Mouse (Mus musculus) heart, adult 9 months (tissue): Measurements from ENCODE around the gene Fam126a.

Experiments used
- DNase-seq, 2 experiments: peaks; one replicate each; pipeline ENCODE4 v3.0.0; 2022; ENCODE audit warnings: low spot score in 2 of 2

The Fam126a gene

DNA sequence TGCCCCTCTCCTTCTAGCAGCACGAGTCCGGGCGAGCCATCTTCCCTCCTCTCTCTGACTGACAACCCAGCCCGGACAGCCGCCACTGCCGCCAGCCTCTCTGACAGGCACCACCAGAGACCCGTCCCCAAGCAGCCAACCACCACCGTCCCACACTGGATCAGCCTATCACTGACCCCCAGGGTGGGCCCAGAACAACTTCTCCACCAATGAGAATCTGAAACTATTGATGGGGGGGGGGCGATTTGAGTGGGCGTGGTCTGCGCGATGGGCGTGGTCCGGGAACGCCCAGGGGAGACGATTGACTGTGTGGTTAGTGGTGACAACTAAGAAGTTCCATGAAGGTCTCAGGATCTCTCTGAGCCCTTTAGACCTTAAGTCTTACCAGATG lies at the start of gene Fam126a:
Gene Fam126a (minus strand): TSS at position 112 of the 391 bp plus-strand sequence.
- peak; percentile 95 to 97 for DNase-seq

DNA sequence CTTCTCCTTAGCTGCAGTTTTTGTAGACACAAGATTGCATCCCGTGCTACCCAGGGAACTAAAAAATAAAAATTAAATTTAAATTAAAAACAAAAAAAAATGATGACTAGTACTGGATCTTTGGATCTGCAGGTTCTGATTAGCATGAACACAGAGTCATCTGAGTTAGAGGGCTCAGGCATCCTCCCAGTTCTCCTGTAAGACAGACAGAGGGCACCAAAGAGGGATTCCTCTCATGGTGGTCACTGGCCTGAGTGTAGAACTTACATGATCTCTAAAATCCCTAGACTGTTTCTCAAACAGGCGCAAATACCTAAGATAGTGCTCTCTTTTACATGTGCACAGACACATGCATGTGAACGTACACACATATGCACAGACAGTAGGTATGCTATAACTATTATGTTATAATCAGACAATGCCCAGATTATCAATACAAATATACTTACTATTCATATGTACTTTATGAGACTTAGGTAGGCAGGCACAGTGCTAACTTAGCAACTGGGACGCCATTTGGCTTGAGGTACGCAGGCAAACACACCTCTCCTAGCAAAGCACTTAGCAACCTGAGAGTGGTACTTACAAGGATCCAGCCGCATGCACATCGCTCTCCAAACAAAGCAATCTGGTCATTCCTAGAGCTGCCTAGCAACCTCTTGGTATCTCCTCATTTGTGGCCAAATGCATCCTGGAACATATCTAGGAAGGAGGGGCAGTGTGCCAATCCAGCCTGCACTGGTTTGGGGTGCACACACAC lies 48.1 kb upstream of the Fam126a start:
- no peak for DNase-seq

DNA sequence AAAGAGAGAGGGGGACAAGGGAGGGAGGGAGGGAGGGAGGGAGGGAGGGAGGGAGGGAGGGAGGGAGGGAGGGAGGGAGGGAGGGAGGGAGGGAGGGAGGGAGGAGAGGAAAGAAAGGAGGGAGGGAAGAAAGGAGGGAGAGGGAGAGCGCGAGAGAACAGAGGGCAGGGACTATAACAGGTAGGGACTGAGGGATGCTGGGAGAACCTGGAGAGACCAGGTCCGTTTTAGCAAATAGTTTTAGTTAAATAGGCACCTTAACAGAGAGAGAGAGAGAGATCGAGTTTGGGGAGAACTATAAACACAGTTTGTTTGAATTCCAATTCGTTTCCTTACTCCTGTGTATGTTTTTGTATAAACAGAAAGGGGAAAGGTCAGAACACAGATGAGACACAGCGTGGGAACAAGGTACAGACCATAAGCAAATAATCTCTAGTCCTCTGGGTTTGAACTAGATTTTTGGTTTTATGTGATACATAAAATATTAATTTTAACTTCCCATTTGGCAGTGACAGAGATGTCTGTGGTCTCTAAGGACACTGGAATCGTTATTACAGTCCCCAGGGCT lies 47.3 kb upstream of the Fam126a start:
- no peak for DNase-seq

DNA sequence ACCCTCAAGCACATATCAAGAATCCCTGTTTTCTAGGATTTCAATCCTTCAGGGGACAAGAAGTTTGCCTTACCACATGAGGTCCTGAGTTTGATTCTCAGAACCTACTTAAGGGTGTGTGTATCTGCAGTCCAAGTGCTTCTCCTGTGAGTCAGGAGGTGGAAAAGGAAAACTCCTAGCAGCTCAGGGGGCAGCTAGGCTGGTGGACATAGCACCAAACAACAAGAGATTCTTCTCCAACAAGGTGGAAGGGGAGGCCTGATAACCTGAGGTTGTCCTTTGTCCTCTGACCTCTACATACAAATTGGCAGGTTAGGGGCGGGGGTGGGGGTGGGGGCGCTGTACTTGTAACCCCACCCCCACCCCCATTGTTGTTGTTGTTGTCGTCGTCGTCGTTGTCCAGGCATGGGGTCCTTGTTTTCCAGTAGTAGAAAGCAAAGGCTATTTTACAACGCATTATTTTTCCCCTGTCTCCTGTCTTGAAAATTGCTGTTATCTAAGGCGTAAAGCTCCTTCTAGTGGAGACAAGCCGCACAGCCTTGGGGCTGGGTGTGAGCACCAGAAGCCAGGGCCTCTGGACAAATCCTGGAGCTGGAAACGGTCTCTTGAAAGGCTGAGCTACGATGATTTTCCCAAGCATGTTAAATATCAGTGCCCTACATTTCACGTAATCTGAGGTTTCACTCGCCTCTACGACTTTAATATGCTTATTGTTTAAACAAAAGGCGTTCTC lies 46.7 kb upstream of the Fam126a start:
- peak; percentile 73 to 80 for DNase-seq

DNA sequence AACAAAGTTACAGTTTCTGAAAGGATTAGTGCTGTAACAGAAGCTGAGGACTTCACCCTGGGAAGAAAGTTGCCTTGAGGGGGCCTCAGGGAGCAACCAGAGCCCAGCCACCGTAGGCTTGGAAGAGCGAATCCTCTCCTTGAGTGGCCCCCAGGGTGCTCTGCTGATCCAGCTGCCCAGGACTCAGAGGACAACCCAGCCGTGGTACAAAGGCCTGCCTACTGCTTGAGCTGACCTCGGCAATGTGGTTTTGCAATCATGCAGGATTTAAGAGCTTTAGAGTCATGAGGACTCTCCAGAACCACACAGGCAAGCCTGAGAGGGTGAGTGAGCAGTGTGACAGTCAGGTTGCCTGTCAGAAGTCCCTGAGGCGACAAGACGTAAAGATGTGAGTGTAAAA lies 41.5 kb upstream of the Fam126a start:
- DNase-seq, result no peak

DNA sequence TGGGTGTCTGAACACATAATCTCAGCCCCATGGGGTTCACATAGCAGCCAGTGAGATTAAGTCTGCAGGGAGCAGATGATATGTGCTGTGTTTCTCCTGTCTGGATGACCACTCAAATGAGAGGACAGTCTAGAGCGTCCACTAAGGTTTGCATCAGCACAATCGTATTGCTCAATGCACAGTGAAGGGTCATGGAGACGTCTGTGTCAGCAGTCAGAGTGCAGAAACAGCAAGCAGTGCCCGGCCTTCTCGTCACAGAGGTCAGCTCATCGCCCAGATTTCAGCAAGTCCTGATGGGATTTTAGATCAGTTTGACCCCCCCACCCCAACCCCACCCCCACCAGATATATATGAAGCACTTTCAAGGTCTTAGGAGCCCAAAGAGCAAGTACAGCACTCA lies 38.5 kb upstream of the Fam126a start:
- DNase-seq, result no peak

DNA sequence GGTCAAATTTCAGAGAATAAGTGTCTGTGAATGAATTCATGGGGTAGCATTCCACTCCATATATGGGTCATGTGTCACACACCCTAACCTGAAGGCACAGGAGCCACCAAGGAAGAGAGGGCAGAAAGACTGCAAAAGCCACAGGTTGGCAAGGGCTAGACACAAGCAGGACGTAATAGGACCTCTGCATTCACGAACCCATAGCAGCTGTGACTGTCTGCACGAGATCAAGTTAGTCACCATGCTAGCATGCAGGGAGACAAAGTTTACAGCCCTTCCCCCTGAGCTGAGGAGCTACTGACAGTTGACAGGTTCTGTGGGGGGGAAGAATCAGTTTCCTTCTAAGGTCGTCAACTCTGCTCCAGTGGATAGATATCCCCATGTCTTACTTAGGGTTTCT lies 33.1 kb upstream of the Fam126a start:
- DNase-seq, result no peak

DNA sequence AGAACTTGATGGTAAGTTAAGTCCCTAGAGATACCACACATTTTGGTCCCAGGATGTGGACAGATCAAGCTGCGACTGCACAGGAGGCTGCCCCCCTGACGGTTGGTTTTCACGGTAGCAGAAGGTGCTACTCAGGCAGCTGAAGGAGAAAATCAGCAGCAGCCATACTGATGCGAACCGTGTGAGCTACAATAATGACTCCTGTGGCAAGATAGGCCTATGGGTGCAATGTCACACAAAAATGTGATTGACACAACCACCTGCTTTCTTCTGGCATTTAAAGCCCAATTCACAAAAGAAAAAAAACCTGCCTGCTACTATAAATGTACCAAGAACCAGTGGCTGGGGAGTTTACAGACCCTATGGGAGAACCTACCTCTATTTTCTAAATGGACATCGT lies 32.5 kb upstream of the Fam126a start:
- no peak for DNase-seq

DNA sequence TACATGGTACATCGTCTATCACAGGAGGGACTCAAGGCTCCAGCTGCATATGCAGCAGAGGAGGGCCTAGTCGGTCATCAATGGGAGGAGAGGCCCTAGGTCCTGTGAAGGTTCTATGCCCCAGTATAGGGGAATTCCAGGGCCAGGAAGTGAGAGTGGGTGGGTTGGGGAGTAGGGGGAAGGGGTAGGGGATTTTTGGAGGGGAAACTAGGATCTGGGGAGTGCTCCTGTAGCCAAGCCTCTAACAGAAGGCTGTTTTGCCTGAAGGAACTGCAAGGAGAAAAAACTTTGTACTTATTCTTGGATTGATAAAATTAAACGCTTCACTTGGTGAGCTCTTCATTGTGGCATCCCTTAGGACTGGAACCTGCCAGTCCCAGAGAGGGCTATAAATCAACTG lies 30.5 kb upstream of the Fam126a start:
- no peak for DNase-seq

DNA sequence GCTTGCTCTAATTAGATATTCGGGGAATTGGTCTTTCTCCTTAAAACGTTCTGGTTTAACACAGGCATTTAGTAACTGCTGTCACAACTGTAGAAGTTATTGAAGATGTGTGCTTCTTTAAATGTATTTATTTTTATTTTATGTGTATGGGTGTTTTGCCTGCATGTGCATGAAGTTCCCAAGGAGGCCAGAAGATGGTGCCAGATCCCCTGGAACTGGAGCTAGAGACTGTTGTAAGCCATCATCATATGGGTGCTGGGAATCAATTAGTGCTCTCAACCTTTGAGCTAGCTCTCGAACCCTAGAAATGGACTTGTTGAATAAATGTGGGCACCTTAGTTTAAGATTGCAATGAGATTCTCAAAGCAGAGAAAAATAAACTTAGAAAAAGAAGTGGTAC lies 27.1 kb upstream of the Fam126a start:
- DNase-seq, result no peak

DNA sequence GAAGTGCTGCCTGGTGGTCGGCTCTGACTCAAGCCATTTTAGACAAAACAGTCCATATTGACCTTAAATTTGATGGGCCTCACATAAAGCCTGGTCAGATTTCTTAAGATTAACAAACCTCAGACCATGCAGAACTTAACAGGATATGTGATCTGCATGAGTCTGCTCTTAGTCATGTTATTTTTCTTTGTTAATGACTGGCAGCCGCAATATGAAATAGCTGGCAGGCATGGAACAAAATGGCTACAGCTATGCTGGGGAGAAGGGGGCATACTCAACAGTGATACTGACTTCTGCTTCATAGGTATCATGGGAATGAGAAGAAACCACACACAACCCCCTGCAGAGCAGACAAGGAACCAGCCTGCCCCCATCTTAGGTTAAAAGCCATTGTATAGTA lies 26.4 kb upstream of the Fam126a start:
- no peak for DNase-seq

DNA sequence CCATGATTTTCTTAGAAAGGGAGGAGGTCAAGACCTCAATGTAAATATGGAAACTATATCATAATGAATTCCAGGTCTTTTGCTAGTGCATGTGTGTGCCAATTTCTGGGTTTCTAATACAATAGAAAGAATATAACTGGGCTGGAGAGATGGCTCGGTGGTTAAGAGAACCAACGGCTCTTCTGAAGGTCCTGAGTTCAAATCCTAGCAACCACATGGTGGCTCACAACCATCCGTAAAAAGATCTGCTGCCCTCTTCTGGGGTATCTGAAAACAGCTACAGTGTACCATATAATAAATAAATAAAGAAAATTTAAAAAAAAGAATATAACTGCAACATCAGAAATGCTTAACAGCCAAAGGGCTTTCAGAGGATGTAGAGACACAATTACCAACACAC lies 23.9 kb upstream of the Fam126a start:
- no peak for DNase-seq

DNA sequence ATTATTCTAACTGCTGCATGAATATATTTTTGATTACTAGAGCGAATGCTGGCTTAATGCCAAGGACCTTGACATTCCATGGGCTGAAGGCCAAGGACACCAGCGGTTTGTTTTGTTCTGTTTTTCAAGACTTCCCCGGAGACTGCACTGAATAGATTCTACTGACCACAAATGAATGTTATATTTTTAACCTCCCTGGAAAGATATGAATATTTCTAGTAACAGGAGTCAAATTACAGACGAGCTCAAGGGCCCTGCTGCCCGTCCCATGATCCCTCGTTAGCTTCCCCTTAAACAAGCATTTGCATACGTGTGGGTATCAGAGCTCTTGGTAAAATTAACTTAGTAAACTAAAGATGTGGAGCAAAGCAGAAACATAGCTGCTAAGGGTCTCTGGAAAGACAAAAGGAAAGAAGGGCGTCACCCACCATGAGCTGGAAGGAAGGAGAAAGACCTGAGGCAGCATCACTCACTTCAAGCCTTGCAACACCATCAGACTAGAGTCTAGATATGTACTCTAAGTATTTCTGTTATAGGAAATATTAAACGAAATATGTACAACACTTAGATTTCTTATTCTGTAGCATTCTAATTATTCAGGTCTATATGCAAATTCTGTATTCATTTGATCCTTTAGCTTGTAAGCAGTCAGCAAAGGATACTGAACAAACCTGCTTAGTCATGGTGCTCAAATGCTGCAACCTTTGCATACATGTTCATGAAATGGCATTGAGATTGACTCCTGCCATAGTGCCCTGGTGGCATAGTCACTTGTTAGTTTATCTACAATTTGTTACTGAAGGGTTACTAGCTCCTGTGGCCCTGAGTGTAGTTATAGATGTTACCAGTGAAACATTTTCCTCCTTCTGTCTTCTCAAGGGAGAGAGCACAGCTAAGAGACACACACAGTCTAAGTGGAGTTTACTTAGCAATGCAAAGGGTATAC lies 23.0 kb upstream of the Fam126a start:
- DNase-seq, result peak; percentile 62 to 71

DNA sequence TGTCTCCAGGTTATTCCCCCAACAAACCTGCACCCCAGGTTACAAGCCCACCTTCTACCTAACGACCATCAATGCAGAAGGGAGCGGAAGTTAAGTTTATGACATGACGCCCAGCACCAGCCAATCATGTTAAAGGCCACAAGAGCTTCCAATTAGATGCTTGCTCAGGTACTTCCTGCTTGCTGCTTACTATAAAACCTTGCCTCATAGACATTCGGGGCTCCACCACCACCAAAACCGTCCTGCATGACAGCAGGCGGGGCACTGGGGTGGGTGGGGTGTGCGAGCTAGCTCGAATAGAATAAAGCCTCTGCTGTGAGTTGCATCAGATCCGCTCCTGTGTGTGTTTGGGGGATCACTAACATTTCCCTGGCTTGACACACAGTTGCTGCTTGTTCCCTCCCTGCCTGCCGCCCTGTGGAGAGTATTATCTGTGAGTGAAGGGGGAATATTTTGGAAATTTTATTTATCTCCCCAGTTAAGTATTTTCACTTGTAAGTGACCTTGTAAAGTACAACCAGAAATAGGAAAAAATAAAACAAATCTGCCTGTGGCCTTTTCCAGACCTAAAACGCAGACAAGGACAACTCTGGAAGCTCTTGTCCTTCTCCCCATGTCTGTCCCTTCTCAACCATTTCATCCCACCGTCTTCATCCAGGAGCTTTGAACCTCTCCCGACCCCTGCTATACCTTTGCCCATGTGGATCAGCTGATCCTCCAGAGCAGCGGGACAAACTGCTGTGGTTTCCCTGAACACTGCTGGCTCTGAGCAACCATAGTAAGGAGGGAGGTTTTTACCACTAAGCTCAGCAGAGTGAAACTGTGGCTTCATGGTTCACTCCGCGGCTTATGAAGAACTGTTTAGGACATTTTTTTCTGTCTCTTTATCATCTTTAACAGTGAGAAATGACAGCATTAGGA lies 21.5 kb upstream of the Fam126a start:
- DNase-seq, result no peak

DNA sequence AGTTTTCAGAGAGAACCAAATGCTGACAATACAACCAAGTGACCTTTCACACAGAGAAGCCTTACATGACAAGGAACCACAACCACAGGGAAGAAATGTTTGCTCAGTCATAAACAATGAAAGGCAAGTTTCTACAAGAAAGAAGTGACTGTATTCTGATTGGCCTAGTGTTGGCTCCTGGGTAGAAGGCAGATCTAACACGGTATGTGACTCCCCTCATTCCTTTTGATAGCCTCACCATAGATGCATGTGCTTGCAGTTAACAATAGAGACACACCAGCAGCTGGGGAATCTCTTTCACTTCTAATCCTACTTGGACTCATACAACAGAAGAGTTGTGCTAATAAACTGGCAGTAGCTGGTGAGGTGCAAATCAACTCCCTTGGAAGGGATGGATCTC lies 17.3 kb upstream of the Fam126a start:
- peak in 1 of 2 experiments; percentile 23 for DNase-seq

DNA sequence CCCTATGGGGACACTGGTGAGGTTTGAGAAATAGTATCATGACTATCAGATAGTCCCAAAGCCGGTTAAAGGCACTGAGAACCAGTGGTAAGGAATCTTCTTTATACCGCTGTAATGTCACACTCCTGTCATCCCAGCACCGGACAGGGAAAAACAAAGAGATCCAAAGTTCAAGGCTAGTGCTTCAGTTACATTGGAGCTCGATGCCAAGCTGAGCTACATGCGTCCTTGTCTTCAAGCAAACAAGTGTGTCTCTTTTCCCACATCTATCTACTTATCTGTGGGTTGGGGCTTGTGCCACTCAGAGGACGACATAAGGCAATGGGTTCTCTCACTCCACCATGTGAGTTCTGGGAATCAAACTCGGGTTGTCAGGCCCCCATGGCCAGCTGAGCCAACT lies 16.5 kb upstream of the Fam126a start:
- DNase-seq, result no peak

DNA sequence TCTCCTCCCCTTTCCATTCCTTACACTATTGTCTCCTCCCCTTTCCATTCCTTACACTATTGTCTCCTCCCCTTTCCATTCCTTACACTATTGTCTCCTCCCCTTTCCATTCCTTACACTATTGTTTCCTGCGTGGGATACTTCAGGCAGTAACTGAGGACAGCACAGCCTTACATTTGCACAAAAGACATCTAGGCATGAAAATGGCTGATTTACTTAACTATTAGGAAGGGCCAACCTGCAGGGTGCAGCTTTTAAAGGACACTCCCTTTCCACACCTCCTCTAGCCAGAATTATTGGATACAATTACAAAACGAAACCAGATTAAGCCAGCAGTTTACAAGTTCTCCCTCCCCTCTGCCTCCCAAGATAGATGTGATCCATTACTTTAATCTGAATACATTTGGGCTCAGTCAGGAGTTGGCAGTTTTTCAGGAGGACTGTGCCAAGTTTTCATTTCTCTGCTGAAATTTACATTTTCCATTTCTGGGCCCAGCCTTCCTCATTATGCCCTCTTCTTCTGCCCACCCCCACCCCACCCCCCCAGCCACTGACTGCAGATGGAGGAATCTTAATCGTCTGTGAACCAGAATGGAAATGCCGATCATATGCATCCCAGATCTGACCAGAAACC lies 15.6 kb upstream of the Fam126a start:
- peak in 1 of 2 experiments; percentile 21 for DNase-seq

DNA sequence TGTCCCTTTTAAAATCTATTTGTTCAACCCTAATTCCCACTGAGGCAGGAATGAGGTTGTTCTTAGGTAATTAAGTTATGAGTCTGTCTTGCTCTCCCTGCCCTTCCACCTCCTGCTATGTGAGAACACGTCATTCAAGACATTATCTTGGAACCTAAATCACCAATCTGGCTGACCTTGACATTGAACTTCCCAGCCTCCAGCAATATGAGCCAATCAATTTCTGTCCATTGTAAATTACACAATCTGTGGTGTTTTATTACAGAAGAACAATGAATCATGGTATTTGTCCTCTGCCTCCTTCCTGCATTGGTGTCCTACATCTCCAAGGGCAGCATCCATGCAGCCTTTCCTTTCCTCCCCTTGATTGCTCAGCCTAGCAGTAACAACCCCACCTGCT lies 13.9 kb upstream of the Fam126a start:
- no peak for DNase-seq

DNA sequence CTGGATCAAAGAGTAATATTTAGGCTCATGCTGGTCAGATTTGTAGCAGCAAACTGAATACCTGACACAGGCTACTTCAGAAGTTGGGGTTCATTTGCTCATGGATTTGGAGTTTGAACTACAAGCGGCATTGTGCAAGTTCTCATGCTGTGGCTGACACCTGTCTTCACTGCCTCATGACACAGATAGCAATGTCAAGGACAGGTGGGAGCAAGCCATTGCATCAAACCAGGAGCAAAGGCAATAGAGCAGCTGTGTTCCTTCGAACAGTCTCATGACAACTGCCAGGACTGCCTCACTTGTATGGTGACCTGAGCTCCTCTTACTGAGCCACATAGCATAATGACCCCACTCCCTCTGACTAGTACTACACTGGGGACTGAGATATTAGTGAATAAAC lies 12.9 kb upstream of the Fam126a start:
- no peak for DNase-seq

DNA sequence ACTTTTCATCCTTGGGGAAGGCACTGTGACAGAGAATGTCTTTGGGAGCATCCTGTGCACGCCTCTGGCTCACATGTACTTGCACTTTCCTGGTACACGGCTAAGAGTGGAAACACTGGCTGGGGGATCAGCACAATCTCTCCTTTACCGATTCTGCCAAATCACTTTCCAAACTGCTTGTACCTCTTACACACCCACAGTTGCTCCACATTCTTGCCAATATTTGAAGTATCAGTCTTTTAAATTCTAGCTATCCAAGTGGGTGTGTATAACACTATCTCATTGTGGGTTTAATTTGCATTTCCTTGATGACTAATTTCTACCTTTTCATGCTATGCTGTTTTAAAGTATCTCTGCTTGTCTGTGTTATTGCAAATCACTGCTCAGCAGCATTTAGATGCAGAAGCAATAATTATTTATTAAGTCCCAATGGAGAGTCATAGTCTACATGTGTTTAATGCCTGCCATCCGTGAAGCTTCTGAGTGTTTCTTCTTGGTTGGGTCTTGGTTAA lies 10.9 kb upstream of the Fam126a start:
- no peak for DNase-seq
